Mouse (Mus musculus) large intestine, adult 2 months (tissue): ENCODE results near the gene Tmem217. TPM values are rescaled to one million over a fixed set of nuclear protein-coding genes. Genes with fewer than 3 reads are reported as not detected.
"Not testable (repeated sequence)": the region's sequence is repeated elsewhere in the genome, so short reads cannot be mapped to it uniquely, and the experiment has no call there.

Source experiments
- DNase-seq: peaks from one replicate; pipeline ENCODE4 v3.0.0-alpha.2; 2012; ENCODE audit warnings: low read depth, low spot score
- WGBS: fragments of 180-500 bp; shearing (Covaris S2); methylation state at CpG from one replicate; pipeline ENCODE4 v1.1.7; 2018; 5-methylcytosine and 5-hydroxymethylcytosine counted together
- polyA plus RNA-seq: library from polyadenylated mRNA; depleted of rRNA; stranded (reverse); fragments of >200 nt; gene quantifications from 2 replicates; pipeline ENCODE4 v1.2.3, GENCODE M21; 2012

The Tmem217 gene
- polyA plus RNA-seq, 1 experiment: not detected

DNA sequence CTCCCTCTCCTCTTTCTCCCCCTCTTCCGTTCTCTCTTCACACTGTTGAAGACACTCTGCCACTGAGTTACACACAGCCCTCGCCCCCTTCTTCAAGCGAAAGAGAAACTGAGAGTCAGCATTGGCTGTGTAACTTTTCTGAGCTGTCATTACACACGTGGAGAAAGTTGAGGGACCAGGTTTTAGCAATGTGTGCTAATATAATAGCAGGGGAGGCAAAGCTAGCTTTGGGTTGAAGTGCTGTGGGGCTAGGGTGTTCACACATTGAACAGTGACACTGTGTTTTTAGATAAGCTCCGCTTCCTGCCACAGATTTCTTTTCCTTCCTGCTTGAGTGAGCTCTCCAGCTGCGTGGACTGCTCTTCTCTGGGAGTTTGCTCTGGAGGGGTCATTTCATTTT, 1.2 kb downstream of the Tmem217 start:
- DNase-seq: no peak
- WGBS: 36% methylated on average over 6 of the region's 6 CpGs

GRCm38 (mm10) chr17:29549543-29550428, 2.4 kb downstream of the Tmem217 start, which contains the start of the genes Gm17657 and Tbc1d22b:
TSS of gene Gm17657 (minus strand) at chr17:29549638.
TSS of gene Tbc1d22b (plus strand) at chr17:29549785.
- under 1% methylated on average over 44 of the region's 44 CpGs for WGBS
- peak; percentile 83 for DNase-seq

DNA sequence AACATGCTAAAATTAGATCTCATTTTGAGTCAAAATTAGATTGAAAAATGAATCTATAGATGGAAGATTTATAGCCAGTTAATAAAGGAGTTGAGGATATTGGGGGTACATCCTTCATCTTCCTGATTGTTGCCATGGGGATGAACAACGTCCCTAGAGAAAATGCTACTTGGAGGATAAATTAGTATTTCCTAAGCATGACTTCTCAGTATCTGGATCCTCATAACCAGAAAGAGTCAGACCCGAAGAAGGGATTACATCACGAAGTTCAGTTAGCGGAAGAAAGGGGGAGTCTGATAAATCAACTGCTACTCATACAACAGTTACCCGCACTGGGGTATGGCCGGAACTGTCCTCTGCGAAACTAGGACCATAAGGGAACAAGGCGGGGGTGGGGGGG, 3.2 kb downstream of the Tmem217 start:
- WGBS: 50% methylated on average over 8 of the region's 8 CpGs
- DNase-seq: no peak

DNA sequence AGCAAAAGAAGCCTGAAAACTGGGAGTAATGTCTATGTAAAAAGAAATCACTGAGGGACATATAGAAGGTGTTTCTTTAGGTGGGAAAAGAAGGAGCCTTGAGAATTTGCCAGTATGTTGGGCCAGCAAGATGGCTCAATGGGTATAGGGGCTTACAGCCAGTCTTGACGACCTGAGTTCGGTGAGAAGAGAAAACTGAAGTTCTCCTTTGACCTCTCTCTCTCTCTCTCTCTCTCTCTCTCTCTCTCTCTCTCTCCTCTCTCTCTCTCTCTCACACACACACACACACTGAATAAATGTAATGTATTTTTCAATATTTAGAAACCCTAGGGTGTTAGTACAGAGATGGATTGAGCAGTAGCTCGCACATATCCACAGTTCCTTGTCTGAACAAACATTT, 3.7 kb downstream of the Tmem217 start:
- WGBS: 55% methylated on average over 3 of the region's 3 CpGs
- no peak for DNase-seq

- WGBS: 89% methylated on average over 5 of the region's 5 CpGs
Observed at GRCm38 (mm10) chr17:29545241-29545640, 6.9 kb downstream of the Tmem217 start.

GRCm38 (mm10) chr17:29544064-29544463, 8.1 kb downstream of the Tmem217 start:
- no peak for DNase-seq
- 75% methylated on average over 2 of the region's 2 CpGs for WGBS

More at GRCm38 (mm10) chr17:29545241-29545640, 6.9 kb downstream of the Tmem217 start:
- DNase-seq: no peak

DNA sequence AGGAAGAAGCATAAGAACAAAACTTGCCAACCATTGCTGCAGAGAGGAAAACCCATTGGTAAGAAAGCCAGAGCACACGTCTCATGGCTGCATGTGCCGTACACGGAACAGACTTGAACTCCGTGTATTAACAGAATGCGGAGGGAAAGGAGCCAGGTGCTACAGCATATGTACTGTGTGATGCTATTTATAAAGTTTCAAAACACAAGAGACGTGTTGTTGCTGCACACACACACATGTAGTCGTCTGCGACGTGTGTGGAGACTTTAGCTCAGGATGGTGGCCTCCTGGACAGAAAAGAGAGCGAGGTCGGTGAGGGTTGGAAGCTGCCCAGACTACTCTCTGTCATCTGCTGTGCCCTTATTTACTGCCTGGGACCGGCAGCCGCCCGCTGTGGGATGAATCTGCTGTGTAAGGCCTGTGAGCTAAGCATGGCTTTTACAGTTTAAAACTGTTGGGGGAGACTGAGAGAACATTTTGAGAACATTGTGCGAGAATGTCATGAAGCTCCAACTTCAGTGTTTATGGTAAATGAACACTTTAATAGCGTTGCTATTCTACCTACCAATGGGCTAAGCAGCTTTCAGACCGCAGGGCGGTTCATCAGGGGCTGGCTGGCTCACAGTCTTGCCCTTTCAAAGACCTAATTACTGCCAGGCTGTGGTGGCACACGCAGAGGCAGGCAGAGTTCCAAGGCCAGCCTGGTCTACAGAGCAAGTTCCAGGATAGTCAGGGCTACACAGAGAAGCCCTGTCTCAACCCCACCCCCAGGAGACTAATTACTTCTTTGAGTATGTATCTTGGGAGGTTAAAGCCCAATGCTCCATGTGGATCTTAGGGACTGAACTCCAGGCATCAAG, 9.1 kb downstream of the Tmem217 start:
- no peak for DNase-seq
- WGBS: 84% methylated on average over 19 of the region's 19 CpGs

- WGBS: 25% methylated on average over 14 of the region's 14 CpGs
Observed at GRCm38 (mm10) chr17:29541419-29541818, 10.8 kb downstream of the Tmem217 start.

GRCm38 (mm10) chr17:29540426-29540825, 11.8 kb downstream of the Tmem217 start:
- DNase-seq: no peak
- 80% methylated on average over 8 of the region's 8 CpGs for WGBS

More at GRCm38 (mm10) chr17:29541419-29541818, 10.8 kb downstream of the Tmem217 start:
- DNase-seq: no peak

DNA sequence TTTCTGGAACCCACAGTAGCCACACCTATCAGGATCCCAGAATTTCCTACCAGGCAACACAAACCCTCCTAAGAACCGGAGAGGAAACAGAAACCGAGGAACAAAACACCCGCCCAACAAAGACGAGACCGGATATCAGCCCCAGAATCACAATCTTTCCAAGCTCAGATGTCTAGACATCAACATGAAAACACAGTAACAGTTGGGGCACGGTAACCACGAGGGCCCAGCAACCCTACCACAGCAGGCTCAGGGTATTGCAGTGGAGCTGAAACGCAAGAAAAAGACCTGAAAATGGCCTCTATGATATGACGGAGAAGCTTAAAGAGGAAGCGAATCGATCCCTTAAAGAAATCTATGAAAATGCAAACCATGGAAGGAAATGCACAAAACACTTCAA, 18.3 kb downstream of the Tmem217 start:
- no peak for DNase-seq
- WGBS: 90% methylated on average over 11 of the region's 11 CpGs

DNA sequence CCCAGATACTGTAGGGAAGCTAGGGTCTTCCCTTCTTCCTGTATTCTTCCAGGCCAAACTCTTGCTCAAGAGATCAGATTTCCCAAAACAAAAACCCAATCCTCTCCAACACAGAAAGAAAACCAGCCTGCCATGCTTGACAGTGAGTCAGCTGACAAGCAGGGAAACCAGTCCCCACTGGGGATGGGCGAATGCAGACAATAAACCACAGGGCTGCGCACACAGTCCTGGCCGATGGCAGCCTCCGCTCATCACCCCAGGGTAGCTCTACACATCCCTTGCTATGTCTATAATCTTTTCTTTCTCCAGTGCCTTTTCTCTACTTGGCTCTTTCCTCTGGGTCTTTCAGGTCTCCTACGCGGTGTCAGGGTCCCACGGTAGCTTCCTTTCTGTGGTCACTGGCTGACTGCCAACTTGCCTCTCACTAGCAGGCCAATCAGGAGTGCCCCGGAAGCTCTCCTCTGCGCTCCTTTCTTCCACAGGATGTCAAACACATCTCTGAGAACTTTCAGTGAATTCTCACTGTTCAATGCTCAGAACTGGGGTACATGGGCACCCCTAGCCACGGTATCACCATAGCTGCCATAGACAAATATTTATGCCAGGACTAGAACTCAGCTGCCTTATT, 20.3 kb downstream of the Tmem217 start:
- no peak for DNase-seq
- WGBS: 61% methylated on average over 10 of the region's 10 CpGs

- DNase-seq: no peak
- WGBS: 72% methylated on average over 9 of the region's 9 CpGs
Observed at GRCm38 (mm10) chr17:29531278-29531677, 20.9 kb downstream of the Tmem217 start.

DNA sequence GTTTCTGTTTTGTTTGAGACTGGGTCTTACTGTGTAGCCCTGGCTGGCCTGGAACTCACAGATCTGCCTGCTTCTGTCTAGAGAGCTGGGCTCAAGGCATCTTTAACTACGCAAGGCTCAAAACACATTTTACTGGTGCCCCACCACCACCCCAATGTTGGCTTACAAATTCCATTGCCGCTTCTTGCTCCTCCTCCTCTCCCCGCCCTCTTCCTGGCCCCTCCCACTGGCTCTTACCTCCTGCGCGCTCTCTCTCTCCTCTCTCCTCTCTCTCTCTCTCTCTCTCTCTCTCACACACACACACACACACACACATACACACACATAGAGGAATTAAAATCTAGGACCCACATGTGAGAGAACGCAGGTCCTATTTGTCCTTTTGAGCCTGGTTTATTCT, 21.7 kb downstream of the Tmem217 start:
- no peak for DNase-seq
- WGBS: 65% methylated on average over 6 of the region's 6 CpGs

GRCm38 (mm10) chr17:29528568-29529187, 23.5 kb downstream of the Tmem217 start:
- WGBS: 60% methylated on average over 8 of the region's 8 CpGs
- no peak for DNase-seq

DNA sequence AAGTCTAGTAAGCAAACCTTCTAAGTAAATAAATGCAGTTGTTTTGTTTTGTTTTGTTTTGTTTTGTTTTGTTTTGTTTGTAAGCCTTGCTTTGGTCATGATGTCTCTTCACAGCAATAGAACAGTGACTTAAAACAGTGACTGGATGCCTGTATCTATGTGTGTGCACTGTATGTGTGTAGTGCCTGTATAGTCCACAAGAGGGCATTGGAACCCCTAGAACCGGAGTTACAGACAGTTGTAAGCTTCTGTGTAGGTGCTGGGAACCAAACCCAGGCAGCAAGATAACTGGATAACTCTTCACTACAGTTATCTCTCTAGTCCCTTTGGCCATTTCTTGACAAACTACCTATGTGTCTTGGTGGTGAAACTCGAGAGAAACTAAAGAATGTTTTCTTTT, 26.6 kb downstream of the Tmem217 start:
- DNase-seq: no peak
- 89% methylated on average over 2 of the region's 2 CpGs for WGBS

DNA sequence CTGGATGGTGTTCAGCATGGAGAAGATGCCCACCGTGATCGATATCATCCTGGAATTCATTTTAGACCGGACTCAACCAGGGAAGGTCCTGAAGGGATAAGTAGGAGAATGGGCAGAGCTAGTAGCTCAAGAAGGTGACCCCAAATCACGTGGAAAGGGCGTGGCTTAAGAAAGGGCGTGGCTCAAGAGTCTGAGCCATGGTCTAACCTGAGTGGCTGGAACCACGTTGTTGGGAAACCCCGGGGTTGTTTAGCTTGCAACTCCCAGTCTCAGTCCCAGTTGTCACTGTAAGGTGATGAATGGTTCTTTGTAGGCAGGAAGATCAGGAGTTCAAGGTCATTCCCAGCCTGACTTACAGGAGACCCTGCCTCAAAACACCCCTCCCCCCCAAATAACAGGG, 32.5 kb downstream of the Tmem217 start:
- 60% methylated on average over 8 of the region's 8 CpGs for WGBS
- no peak for DNase-seq

- DNase-seq: not testable (repeated sequence)
- 86% methylated on average over 5 of the region's 5 CpGs for WGBS
Observed at GRCm38 (mm10) chr17:29518665-29519064, 33.5 kb downstream of the Tmem217 start.

DNA sequence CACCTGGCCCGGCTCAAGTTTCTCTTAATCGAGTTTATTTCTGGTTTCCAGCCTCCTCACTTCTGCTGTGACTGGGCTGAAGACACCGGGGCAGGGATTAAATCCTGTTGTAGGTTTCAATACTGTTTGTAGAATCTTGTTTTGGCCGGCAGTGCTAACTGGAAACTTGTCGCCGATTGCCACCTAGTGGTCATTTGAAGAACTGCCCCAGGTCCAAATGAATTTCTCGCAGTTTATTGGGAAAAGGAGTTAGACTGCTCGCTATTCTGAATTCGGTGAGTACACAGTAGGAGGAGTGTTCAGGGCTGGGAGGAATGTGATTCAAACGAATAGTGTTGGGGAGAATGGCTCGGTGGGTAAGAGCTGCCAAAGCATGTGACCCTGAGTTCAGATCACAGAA, 37.8 kb downstream of the Tmem217 start:
- 2% methylated on average over 11 of the region's 11 CpGs for WGBS
- DNase-seq: peak; percentile 55

GRCm38 (mm10) chr17:29513044-29513730, 39.0 kb downstream of the Tmem217 start:
- WGBS: 45% methylated on average over 13 of the region's 13 CpGs
- no peak for DNase-seq
